Mouse (Mus musculus) embryo, embryonic 10 days (tissue): ENCODE measurements around the gene Exoc3.

Source experiments
- DNase-seq: peaks from one replicate; pipeline ENCODE4 v3.0.0-alpha.2; 2015; ENCODE audit warnings: low spot score

The Exoc3 gene

GRCm38 (mm10) chr13:74208317-74208985 is at the start of gene Exoc3:
TSS of gene Exoc3 (minus strand) at chr13:74208732.
- DNase-seq, result peak; percentile 94

GRCm38 (mm10) chr13:74246494-74246893 is 38.0 kb upstream of the Exoc3 start:
- DNase-seq, result no peak

GRCm38 (mm10) chr13:74245899-74246231 is 37.3 kb upstream of the Exoc3 start:
- no peak for DNase-seq

GRCm38 (mm10) chr13:74245214-74245898 is 36.8 kb upstream of the Exoc3 start:
- peak; percentile 91 for DNase-seq

- no peak for DNase-seq
Measured at GRCm38 (mm10) chr13:74237574-74237973, 29.0 kb upstream of the Exoc3 start.

- no peak for DNase-seq
Measured at GRCm38 (mm10) chr13:74220659-74221058, 12.1 kb upstream of the Exoc3 start.

GRCm38 (mm10) chr13:74218441-74218840 is 9.9 kb upstream of the Exoc3 start:
- DNase-seq, result no peak

GRCm38 (mm10) chr13:74208986-74209345 is 434 bp upstream of the Exoc3 start:
- peak; percentile 5 for DNase-seq

GRCm38 (mm10) chr13:74196451-74196850 is 12.1 kb downstream of the Exoc3 start:
- no peak for DNase-seq

- DNase-seq, result peak; percentile 65
Measured at GRCm38 (mm10) chr13:74192613-74193012, 15.9 kb downstream of the Exoc3 start.

GRCm38 (mm10) chr13:74183011-74183695 is 25.4 kb downstream of the Exoc3 start:
- DNase-seq, result no peak

GRCm38 (mm10) chr13:74172036-74172435 is 36.5 kb downstream of the Exoc3 start:
- no peak for DNase-seq

GRCm38 (mm10) chr13:74169446-74170164 is 38.9 kb downstream of the Exoc3 start:
- DNase-seq, result no peak

GRCm38 (mm10) chr13:74167492-74167891 is 41.0 kb downstream of the Exoc3 start:
- no peak for DNase-seq

GRCm38 (mm10) chr13:74167057-74167413 is 41.5 kb downstream of the Exoc3 start:
- DNase-seq, result peak; percentile 8

GRCm38 (mm10) chr13:74166348-74167056 is 42.0 kb downstream of the Exoc3 start:
- peak; percentile 45 for DNase-seq

GRCm38 (mm10) chr13:74147327-74147726 is 61.2 kb downstream of the Exoc3 start:
- no peak for DNase-seq

- DNase-seq, result no peak
Measured at GRCm38 (mm10) chr13:74145983-74146622, 62.4 kb downstream of the Exoc3 start.

GRCm38 (mm10) chr13:74144120-74144884 is 64.2 kb downstream of the Exoc3 start:
- DNase-seq, result no peak

- DNase-seq, result no peak
Measured at GRCm38 (mm10) chr13:74143282-74143681, 65.2 kb downstream of the Exoc3 start.

- no peak for DNase-seq
Measured at GRCm38 (mm10) chr13:74140793-74141192, 67.7 kb downstream of the Exoc3 start.
